Mouse (Mus musculus) myocyte (in vitro differentiated cells): ENCODE measurements around the gene Olfr1214.

Experiments used
- CEBPB ChIP-seq: IDR thresholded peaks from 2 replicates; pipeline ENCODE4 v1.6.1; 2011; ENCODE audit warnings: mild to moderate bottlenecking, moderate library complexity; ENCODE audit not compliant: poor library complexity, insufficient read depth, severe bottlenecking
- MAX ChIP-seq: IDR thresholded peaks from one replicate; pipeline ENCODE4 v1.6.1; 2011; ENCODE audit warnings: low read depth, mild to moderate bottlenecking, control low read depth
- MYOG ChIP-seq, 3 experiments: IDR thresholded peaks; one replicate each; pipeline ENCODE4 v1.6.1; 2011; ENCODE audit warnings: control low read depth in 2 of 3, low read depth in 2 of 3, mild to moderate bottlenecking in 2 of 3; ENCODE audit not compliant: insufficient read length in 2 of 3, control insufficient read depth in 1 of 3, insufficient read depth in 1 of 3
- POLR2A ChIP-seq: IDR thresholded peaks from one replicate; pipeline ENCODE4 v1.6.1; 2011; ENCODE audit warnings: low read depth, mild to moderate bottlenecking, control low read depth, moderate library complexity; ENCODE audit not compliant: insufficient read length
- TCF12 ChIP-seq: IDR thresholded peaks from one replicate; pipeline ENCODE4 v1.6.1; 2011; ENCODE audit warnings: mild to moderate bottlenecking, control low read depth; ENCODE audit not compliant: poor library complexity, insufficient read depth, severe bottlenecking

DNA sequence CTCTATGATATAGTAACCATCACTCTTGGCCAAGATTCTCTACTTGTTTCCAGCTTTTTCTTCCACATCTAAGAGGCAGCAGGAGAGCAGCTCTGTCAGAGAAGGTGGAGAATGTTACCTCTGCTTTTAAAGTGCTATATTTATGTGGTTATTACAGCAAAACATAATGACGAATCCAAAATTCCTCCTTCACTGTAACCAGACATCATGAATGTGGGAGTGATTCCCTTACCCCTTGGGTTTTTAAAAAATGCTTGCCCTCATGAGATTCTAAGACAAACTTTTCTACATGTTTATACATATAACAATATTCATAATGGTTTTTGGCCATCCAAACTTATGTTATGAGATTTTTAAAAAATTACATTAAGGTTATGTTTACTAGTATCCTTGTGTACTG is at the start of gene Olfr1214:
- TF ChIP-seq POLR2A (no peak), MYOG (IDR thresholded peaks at IDR 0.05; ENCODE audit: control insufficient read depth in 1 of 3, insufficient read depth in 1 of 3, insufficient read length in 2 of 3, low read depth in 2 of 3) (no peak), TCF12 (no peak), CEBPB (no peak), MAX (no peak)
